In the genomic region with DNA sequence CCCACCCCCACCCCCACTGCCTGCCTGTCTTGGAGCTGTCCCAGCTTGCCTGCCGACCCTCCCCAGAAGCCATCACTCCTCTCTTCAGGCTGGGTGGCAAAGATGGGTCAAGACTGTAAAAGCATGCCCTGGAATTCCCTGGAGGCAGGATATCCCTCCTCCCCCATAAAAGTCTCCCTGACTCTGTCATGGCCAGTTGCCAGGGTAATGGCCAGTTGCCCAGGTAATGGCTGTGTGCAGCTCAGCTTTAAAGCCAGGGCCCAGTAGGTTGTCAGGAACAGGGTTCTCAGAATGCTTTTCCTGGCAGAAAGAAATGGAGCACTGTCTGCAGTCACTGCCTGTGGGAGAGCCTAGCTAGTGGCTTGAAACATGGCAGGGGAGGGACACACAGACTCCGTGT, we compare ENCODE assay signal across 8 mouse cellular contexts.
DNase-seq lines count a peak whose midpoint lies in the region; ATAC-seq and TF ChIP-seq lines count a peak whose summit lies in the region.

No protein-coding gene starts in this region.

- WGBS in heart, adult 2 months = 25% methylated on average over 2 of the region's 2 CpGs
- WGBS in heart, embryonic 11.5 days (ENCODE audit: insufficient replicate concordance) = 31% methylated on average over 2 of the region's 2 CpGs
- WGBS in embryonic facial prominence, embryonic 10.5 days = 36% methylated on average over 2 of the region's 2 CpGs
- WGBS in thymus, adult 2 months = 87% methylated on average over 2 of the region's 2 CpGs

- TF ChIP-seq POLR2A in heart, adult 2 months (IDR thresholded peaks at IDR 0.05; ENCODE audit: insufficient read depth, low read depth, low read length) = no peak
- no peak for TF ChIP-seq POLR2A in thymus, adult 2 months (IDR thresholded peaks at IDR 0.05; ENCODE audit: control insufficient read depth, extremely low read depth, insufficient read depth, low read length, poor library complexity)

- H3K4me3 ChIP-seq in heart, adult 2 months = no peak overlapping the region
- H3K4me3 ChIP-seq in heart, embryonic 11.5 days (ENCODE audit: low read depth, low read length) = no peak overlapping the region
- no peak overlapping the region for H3K4me3 ChIP-seq in embryonic facial prominence, embryonic 10.5 days
- H3K4me3 ChIP-seq in thymus, adult 2 months (ENCODE audit: control insufficient read depth, insufficient read depth, low read length) = no peak overlapping the region

- peak; percentile 45 to 57 for DNase-seq in heart, adult 2 months
- peak; percentile 64 for DNase-seq in retina, postnatal 1 day
- no peak for DNase-seq in retina, embryonic 14.5 days (ENCODE audit: low spot score)
- DNase-seq in embryonic facial prominence, embryonic 10.5 days (ENCODE audit: low spot score) = peak; percentile 68
- DNase-seq in kidney, postnatal 10 days = peak; percentile 84
- DNase-seq in urinary bladder, postnatal 4 days (ENCODE audit: low spot score in 2 of 2) = peak; percentile 50 to 77
- no peak for DNase-seq in thymus, adult 2 months

- H3K9ac ChIP-seq in heart, adult 2 months (ENCODE audit: low read depth, low read length) = no peak overlapping the region
- no peak overlapping the region; the same call in 1 of the 2 replicates for H3K9ac ChIP-seq in heart, embryonic 11.5 days (ENCODE audit: low read depth, low read length)

- H3K4me2 ChIP-seq in heart, embryonic 11.5 days = no peak overlapping the region

- intact Hi-C loops in heart, adult 2 months (cut with DNase I) = no loop called here

- no peaks in the 10 kb centered on the region for H3K79me2 ChIP-seq in heart, adult 2 months (replicated peaks; ENCODE audit: control insufficient read depth, insufficient read depth, low read length)

- H3K4me1 ChIP-seq in heart, adult 2 months (ENCODE audit: control insufficient read depth, insufficient read depth, low read length) = no peaks in the 10 kb centered on the region
- H3K4me1 ChIP-seq in heart, embryonic 11.5 days (ENCODE audit: control insufficient read depth, insufficient read depth, low read length) = peaks cover 8% of the 10 kb centered on the region
- peaks cover 52% of the 10 kb centered on the region for H3K4me1 ChIP-seq in embryonic facial prominence, embryonic 10.5 days
- H3K4me1 ChIP-seq in thymus, adult 2 months (replicated peaks; ENCODE audit: control insufficient read depth, insufficient read depth, low read length) = 0 out of 2 replicates have a peak, but pooled peaks cover 2% of the 10 kb centered on the region

- H3K27me3 ChIP-seq in heart, adult 2 months (ENCODE audit: control insufficient read depth, insufficient read depth, low read length) = no peaks in the 10 kb centered on the region
- no peaks in the 10 kb centered on the region for H3K27me3 ChIP-seq in heart, embryonic 11.5 days (ENCODE audit: control insufficient read depth, insufficient read depth, low read length)
- peaks cover 18% of the 10 kb centered on the region for H3K27me3 ChIP-seq in embryonic facial prominence, embryonic 10.5 days (replicated peaks; ENCODE audit: low read depth, poor library complexity, severe bottlenecking)
- no peaks in the 10 kb centered on the region for H3K27me3 ChIP-seq in thymus, adult 2 months (ENCODE audit: control insufficient read depth, insufficient read depth, low read length)

- no peaks in the 10 kb centered on the region for H3K36me3 ChIP-seq in heart, adult 2 months (ENCODE audit: control insufficient read depth, insufficient read depth, low read length)
- no peaks in the 10 kb centered on the region for H3K36me3 ChIP-seq in heart, embryonic 11.5 days (ENCODE audit: control insufficient read depth, insufficient read depth, low read length)
- no peaks in the 10 kb centered on the region for H3K36me3 ChIP-seq in embryonic facial prominence, embryonic 10.5 days (replicated peaks)
- H3K36me3 ChIP-seq in thymus, adult 2 months (ENCODE audit: control insufficient read depth, insufficient read depth, low read length) = no peaks in the 10 kb centered on the region

- no peaks in the 10 kb centered on the region for H3K9me3 ChIP-seq in heart, embryonic 11.5 days (replicated peaks; ENCODE audit: control insufficient read depth, low read length)
- no peaks in the 10 kb centered on the region for H3K9me3 ChIP-seq in embryonic facial prominence, embryonic 10.5 days

- TF ChIP-seq CTCF in heart, adult 2 months (IDR thresholded peaks at IDR 0.05) = no peak
- TF ChIP-seq CTCF in thymus, adult 2 months (IDR thresholded peaks at IDR 0.05; ENCODE audit: borderline replicate concordance, control insufficient read depth, extremely low read depth, insufficient read depth, low read length, poor library complexity) = no peak

- TF ChIP-seq EP300 in heart, adult 2 months (IDR thresholded peaks at IDR 0.05; ENCODE audit: insufficient read depth, low read depth, low read length) = no peak

- H3K27ac ChIP-seq in heart, adult 2 months = no peak overlapping the region
- H3K27ac ChIP-seq in heart, embryonic 11.5 days (ENCODE audit: low read depth, low read length) = no peak overlapping the region
- H3K27ac ChIP-seq in embryonic facial prominence, embryonic 10.5 days (replicated peaks) = 0 out of 2 replicates have a peak overlapping the region, but pooled peaks have one; percentile 40
- H3K27ac ChIP-seq in thymus, adult 2 months (ENCODE audit: control insufficient read depth, insufficient read depth, low read length) = no peak overlapping the region

- no peak for ATAC-seq in heart, embryonic 11.5 days (replicated peaks; ENCODE audit: insufficient number of reproducible peaks, low FRiP score, low TSS enrichment)

Comparison
In these comparisons a context has a peak if more than half of its experiments do, and no peak if none do; other contexts are left out.
1. DNase-seq: peak in heart, adult 2 months (2 of 2), retina, postnatal 1 day (single experiment), embryonic facial prominence, embryonic 10.5 days (single experiment), kidney, postnatal 10 days (single experiment) and urinary bladder, postnatal 4 days (2 of 2); none in retina, embryonic 14.5 days (single experiment) and thymus, adult 2 months (single experiment).